Mouse (Mus musculus) heart, embryonic 11.5 days (tissue): Measurements from ENCODE around the gene Ttc7b. TPM values are rescaled to one million over a fixed set of nuclear protein-coding genes. Genes with fewer than 3 reads are reported as not detected.

ENCODE experiments used
- polyA plus RNA-seq: library from polyadenylated mRNA; unstranded; fragments of >200 nt; fragmentation: Nextera tagmentation; extraction: Ambion mirVana; gene quantifications from 2 replicates; pipeline ENCODE4 v1.2.1, GENCODE M21; 2014

The Ttc7b gene
- polyA plus RNA-seq, 1 experiment from 2014 or later, result 11.4 TPM

Other genes with a start within 250 kb of the Ttc7b start
- 4.7 and 6.1 TPM in 2 replicates for gene Rps6ka5, start 206.2 kb upstream of the Ttc7b start, polyA plus RNA-seq